Mouse (Mus musculus) CH12.LX (cell line): ENCODE measurements around the gene 1700093K21Rik.

Experiments
- CTCF ChIP-seq, 2 experiments: IDR thresholded peaks in 1 of 2; conservative IDR thresholded peaks in 1 of 2; 2 replicates each; pipeline ENCODE4 v1.5.1; 2011 to 2012; ENCODE audit warnings: low read depth in 2 of 2, low read length in 2 of 2, improper control_type of control experiment in 1 of 2, inconsistent platforms in 1 of 2, mild to moderate bottlenecking in 1 of 2, moderate library complexity in 1 of 2
- GABPA ChIP-seq: IDR thresholded peaks from 2 replicates; pipeline ENCODE4 v1.6.1; 2012; ENCODE audit warnings: low read depth, low read length, improper control_type of control experiment, inconsistent platforms; ENCODE audit not compliant: insufficient replicate concordance
- MAFK ChIP-seq: IDR thresholded peaks from 2 replicates; pipeline ENCODE4 v1.6.1; 2011; ENCODE audit warnings: low read length, improper control_type of control experiment; ENCODE audit not compliant: insufficient replicate concordance
- MAX ChIP-seq: IDR thresholded peaks from 2 replicates; pipeline ENCODE4 v1.6.1; 2011; ENCODE audit warnings: low read length, improper control_type of control experiment
- MXI1 ChIP-seq: IDR thresholded peaks from 2 replicates; pipeline ENCODE4 v1.6.1; 2011; ENCODE audit warnings: mild to moderate bottlenecking, low read depth, low read length, improper control_type of control experiment
- POLR2A ChIP-seq: IDR thresholded peaks from 2 replicates; pipeline ENCODE4 v1.6.1; 2011; ENCODE audit warnings: low read depth, mild to moderate bottlenecking, improper control_type of control experiment, low read length
- RCOR1 ChIP-seq: conservative IDR thresholded peaks from 2 replicates; pipeline ENCODE4 v1.6.1; 2012; ENCODE audit warnings: low read depth, mild to moderate bottlenecking, inconsistent platforms, low read length, improper control_type of control experiment
- SMC3 ChIP-seq: IDR thresholded peaks from 2 replicates; pipeline ENCODE4 v1.6.1; 2011; ENCODE audit warnings: low read depth, low read length, improper control_type of control experiment
- UBTF ChIP-seq: IDR thresholded peaks from 2 replicates; pipeline ENCODE4 v1.6.1; 2012; ENCODE audit warnings: low read depth, mild to moderate bottlenecking, inconsistent platforms, low read length, improper control_type of control experiment, moderate library complexity
- USF1 ChIP-seq: IDR thresholded peaks from 2 replicates; pipeline ENCODE4 v1.6.1; 2014; ENCODE audit warnings: low read depth, mild to moderate bottlenecking, inconsistent platforms, low read length, improper control_type of control experiment
- ZC3H11A ChIP-seq: IDR thresholded peaks from 2 replicates; pipeline ENCODE4 v1.6.1; 2012; ENCODE audit warnings: low read depth, mild to moderate bottlenecking, inconsistent platforms, low read length, improper control_type of control experiment
- ZKSCAN1 ChIP-seq: IDR thresholded peaks from 2 replicates; pipeline ENCODE4 v1.6.1; 2012; ENCODE audit warnings: low read depth, inconsistent platforms, low read length, improper control_type of control experiment, borderline replicate concordance
- ZMIZ1 ChIP-seq: IDR thresholded peaks from 2 replicates; pipeline ENCODE4 v1.6.1; 2012; ENCODE audit warnings: low read depth, mild to moderate bottlenecking, inconsistent platforms, low read length, improper control_type of control experiment

DNA sequence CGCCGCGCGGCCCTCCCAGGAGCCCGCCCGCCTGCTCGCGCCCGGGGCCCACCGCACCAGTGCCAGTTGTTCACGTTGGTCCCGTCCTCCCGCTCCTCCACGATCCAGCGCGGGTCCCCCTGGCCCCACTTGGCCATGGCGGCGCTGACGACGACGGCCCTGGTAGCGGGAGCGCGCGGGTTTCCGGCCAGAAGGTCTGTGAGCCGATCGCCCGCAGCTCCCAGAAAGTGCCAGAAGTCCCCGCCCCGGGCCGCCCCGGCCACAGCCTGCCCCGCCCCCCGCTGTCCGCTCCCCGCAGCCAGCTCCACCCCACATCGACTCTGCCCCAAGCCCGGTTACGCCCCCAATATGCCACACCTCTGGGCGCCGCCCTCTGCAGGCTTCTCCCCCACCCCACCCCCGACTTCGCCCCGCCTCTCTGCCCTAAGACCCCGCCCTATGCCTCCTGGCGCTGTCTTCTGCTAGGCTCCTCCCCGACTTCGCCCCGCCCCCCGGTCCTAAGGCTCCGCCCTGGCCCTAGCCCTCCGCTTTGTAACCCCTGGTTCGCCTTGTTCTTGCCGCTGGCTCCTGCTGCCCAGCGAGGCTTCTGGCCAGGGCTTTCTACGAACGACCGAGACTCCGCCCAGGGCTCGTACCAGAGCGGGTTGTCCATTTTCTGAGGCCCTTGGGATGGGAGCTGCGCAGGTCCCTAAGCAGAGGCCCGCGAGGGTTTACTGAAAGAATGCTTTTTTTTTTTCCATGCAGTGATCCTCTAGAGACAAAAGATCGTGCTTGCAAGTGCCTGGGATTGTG lies 23.0 kb downstream of the 1700093K21Rik start, which contains the start of gene Ahsa2:
- TF ChIP-seq USF1 = no peak
- no peak for TF ChIP-seq MAFK
- TF ChIP-seq CTCF (conservative IDR thresholded peaks at IDR 0.05 in 1 of 2, IDR thresholded peaks at IDR 0.05 in 1 of 2; ENCODE audit: low read depth in 2 of 2, low read length in 2 of 2) = no peak
- no peak for TF ChIP-seq SMC3
- TF ChIP-seq ZMIZ1 = peak; percentile 82
- no peak for TF ChIP-seq RCOR1
- TF ChIP-seq GABPA = no peak
- peak; percentile 85 for TF ChIP-seq POLR2A
- TF ChIP-seq MAX = no peak
- TF ChIP-seq ZC3H11A = no peak
- no peak; the same call in 1 of the 2 replicates for TF ChIP-seq MXI1
- TF ChIP-seq UBTF = 0 out of 2 replicates have a peak, but pooled peaks have one; percentile 49
- TF ChIP-seq ZKSCAN1 = no peak
